Mouse (Mus musculus): ENCODE data around the gene Doc2g. TPM values are rescaled to one million over a fixed set of nuclear protein-coding genes. Genes with fewer than 3 reads are reported as not detected.

Gene Doc2g
- total RNA-seq, 2 experiments from 2014 or later, result 1.1 to 2.4 TPM

- peak; percentile 70 to 80 for DNase-seq (ENCODE audit: low spot score in 2 of 2)
Observed at GRCm38 (mm10) chr19:4051741-4052515, 48.8 kb downstream of the Doc2g start.

DNA sequence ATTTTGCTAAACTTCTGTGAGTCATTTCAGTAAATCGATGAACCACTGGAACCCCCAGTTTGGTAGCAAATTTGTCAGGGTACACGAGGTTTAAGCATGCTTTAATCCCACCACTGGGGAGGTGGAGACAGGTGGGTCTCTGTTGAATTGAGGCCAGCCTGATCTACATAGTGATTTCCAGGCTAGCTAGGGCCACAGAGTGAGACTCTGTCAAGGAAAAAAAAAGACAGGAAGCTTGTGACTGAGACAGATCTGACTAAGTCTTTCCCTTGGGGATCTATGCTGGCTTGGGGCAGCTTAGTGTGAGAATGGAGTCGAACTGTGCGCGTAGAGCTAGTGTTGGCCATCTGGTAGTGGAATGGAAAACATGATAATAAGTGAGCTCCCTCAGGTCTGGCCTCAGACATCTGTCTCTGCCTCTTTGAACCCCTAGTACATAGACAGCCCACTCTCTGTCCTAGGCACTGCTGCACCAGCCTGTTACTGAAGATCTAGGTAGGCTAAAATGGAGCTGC is 49.5 kb downstream of the Doc2g start:
- no peak for DNase-seq (ENCODE audit: low spot score in 2 of 2)

- no peak for DNase-seq (ENCODE audit: low spot score in 2 of 2)
Observed at GRCm38 (mm10) chr19:4054613-4055012, 51.5 kb downstream of the Doc2g start.

DNA sequence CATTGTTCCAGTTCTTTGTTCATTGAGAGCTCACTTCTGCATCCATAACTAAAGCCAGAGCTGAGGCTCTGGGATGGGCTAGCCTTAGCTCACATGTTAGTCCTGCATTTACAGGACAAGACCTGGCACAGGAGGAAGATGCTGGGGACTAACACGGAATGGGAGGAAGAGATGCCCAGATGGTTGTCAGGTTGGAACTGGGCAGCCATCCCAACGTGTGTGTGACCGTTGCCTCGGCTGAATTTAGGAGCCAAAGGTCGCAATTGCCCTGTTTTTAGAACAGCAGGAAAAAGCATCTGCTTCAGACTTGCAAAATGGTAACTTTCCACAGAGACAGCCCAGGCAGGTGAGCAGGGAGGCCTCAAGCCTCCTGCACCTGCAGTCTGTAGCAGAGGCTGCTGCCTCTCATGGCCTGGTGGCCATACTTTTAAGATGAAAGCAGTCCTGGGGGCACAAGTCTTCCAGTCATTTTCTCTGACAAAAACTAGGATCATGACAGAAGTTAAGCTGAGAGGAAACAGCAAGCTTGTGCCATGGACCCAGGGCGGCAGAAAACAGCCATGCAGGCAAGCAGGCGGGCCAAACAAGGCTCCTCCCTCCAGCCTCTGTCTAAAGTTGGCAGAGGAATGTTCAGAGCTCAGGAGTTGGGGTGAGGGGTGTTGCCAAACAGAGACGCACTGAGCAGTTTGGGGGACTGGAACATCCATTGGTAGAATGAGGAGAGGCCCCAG is 52.3 kb downstream of the Doc2g start:
- no peak for DNase-seq (ENCODE audit: low spot score in 2 of 2)

- no peak for DNase-seq (ENCODE audit: low spot score in 2 of 2)
Observed at GRCm38 (mm10) chr19:4055947-4056693, 53.0 kb downstream of the Doc2g start.

Other genes starting within 250 kb of the Doc2g start
- 10 to 100 TPM; 34.5 to 37.1 TPM for gene Kmt5b, start 235.9 kb upstream of the Doc2g start, total RNA-seq (2021)
- gene Chka, start 151.5 kb upstream of the Doc2g start, total RNA-seq (2021), result 10 to 100 TPM; 13.6 to 14.9 TPM
- gene Tcirg1, start 96.2 kb upstream of the Doc2g start, total RNA-seq (2021), result 10 to 100 TPM; 25.9 to 34.5 TPM
- 100 to 1,000 TPM; 182 to 186 TPM for gene Ndufs8, start 90.5 kb upstream of the Doc2g start, total RNA-seq (2021)
- gene Aldh3b1, start 73.5 kb upstream of the Doc2g start, total RNA-seq (2021), result 1 to 10 TPM; 6.7 to 7.1 TPM
- 10 to 100 TPM; 25.8 to 26.8 TPM for gene Unc93b1, start 68.1 kb upstream of the Doc2g start, total RNA-seq (2021)
- gene Aldh3b3, start 44.7 kb upstream of the Doc2g start, total RNA-seq (2021), result under 1 TPM; 0.08 to 0.12 TPM
- 1 to 10 TPM in 1 of 2 experiments, under 1 TPM in 1; 0.88 to 1.7 TPM for gene Aldh3b2, start 31.0 kb upstream of the Doc2g start, total RNA-seq (2021)
- 1 to 10 TPM; 7.0 to 7.6 TPM for gene Acy3, start 16.7 kb upstream of the Doc2g start, total RNA-seq (2021)
- not detected for gene Tbx10, start 10.6 kb upstream of the Doc2g start, total RNA-seq (2021)
- gene Nudt8, start 2.7 kb upstream of the Doc2g start, total RNA-seq (2021), result 10 to 100 TPM; 18.5 to 19.0 TPM
- under 1 TPM; 0.49 to 0.74 TPM for gene Gm49405, start 2.7 kb upstream of the Doc2g start, total RNA-seq (2021)
- 100 to 1,000 TPM; 314 to 350 TPM for gene Ndufv1, start 9.5 kb downstream of the Doc2g start, total RNA-seq (2021)
- 100 to 1,000 TPM; 205 to 221 TPM for gene Gstp1, start 34.7 kb downstream of the Doc2g start, total RNA-seq (2021)
- 10 to 100 TPM; 40.2 to 49.5 TPM for gene Gstp2, start 42.7 kb downstream of the Doc2g start, total RNA-seq (2021)
- 1 to 10 TPM in 1 of 2 experiments, not detected in 1; 1.1 TPM for gene Gstp3, start 56.3 kb downstream of the Doc2g start, total RNA-seq (2021)
- gene Cabp2, start 78.3 kb downstream of the Doc2g start, total RNA-seq (2021), result not detected
- 10 to 100 TPM; 22.9 to 23.9 TPM for gene Cdk2ap2, start 93.9 kb downstream of the Doc2g start, total RNA-seq (2021)
- 1 to 10 TPM; 6.1 to 7.3 TPM for gene Pitpnm1, start 96.7 kb downstream of the Doc2g start, total RNA-seq (2021)
- 10 to 100 TPM; 49.9 to 61.1 TPM for gene Aip, start 122.5 kb downstream of the Doc2g start, total RNA-seq (2021)
- not detected for gene Gpr152, start 136.5 kb downstream of the Doc2g start, total RNA-seq (2021)
- gene Cabp4, start 140.7 kb downstream of the Doc2g start, total RNA-seq (2021), result not detected
- 10 to 100 TPM; 73.6 to 74.5 TPM for gene Coro1b, start 145.3 kb downstream of the Doc2g start, total RNA-seq (2021)
- 1 to 10 TPM; 1.9 to 2.2 TPM for gene Ptprcap, start 150.3 kb downstream of the Doc2g start, total RNA-seq (2021)
- 10 to 100 TPM; 34.7 to 38.0 TPM for gene Rps6kb2, start 160.0 kb downstream of the Doc2g start, total RNA-seq (2021)
- gene Carns1, start 172.2 kb downstream of the Doc2g start, total RNA-seq (2021), result 10 to 100 TPM; 65.5 to 69.4 TPM
- 1 to 10 TPM; 5.1 to 5.2 TPM for gene Tbc1d10c, start 188.0 kb downstream of the Doc2g start, total RNA-seq (2021)
- gene Ppp1ca, start 188.8 kb downstream of the Doc2g start, total RNA-seq (2021), result 100 to 1,000 TPM; 432 to 472 TPM
- 1 to 10 TPM; 7.3 to 8.3 TPM for gene Rad9a, start 198.3 kb downstream of the Doc2g start, total RNA-seq (2021)
- gene Clcf1, start 210.9 kb downstream of the Doc2g start, total RNA-seq (2021), result 1 to 10 TPM; 1.6 to 2.7 TPM
- gene AC109138.7, start 211.0 kb downstream of the Doc2g start, total RNA-seq (2021), result not detected
- gene Pold4, start 228.6 kb downstream of the Doc2g start, total RNA-seq (2021), result 10 to 100 TPM; 31.4 to 34.3 TPM

Measured in gastrocnemius, postnatal 4 days (tissue).